Mouse (Mus musculus): Measurements from ENCODE around the gene Chid1.

Gene Chid1

GRCm38 (mm10) chr7:141502556-141502905 lies 37.1 kb downstream of the Chid1 start:
- no peak for DNase-seq (ENCODE audit: low spot score)

GRCm38 (mm10) chr7:141501820-141502555 lies 37.7 kb downstream of the Chid1 start:
- DNase-seq (ENCODE audit: low spot score) = no peak

GRCm38 (mm10) chr7:141497600-141497999 lies 42.1 kb downstream of the Chid1 start:
- DNase-seq (ENCODE audit: low spot score) = no peak

GRCm38 (mm10) chr7:141495940-141496339 lies 43.7 kb downstream of the Chid1 start:
- DNase-seq (ENCODE audit: low spot score) = no peak

- no peak for DNase-seq (ENCODE audit: low spot score)
Observed at GRCm38 (mm10) chr7:141495379-141495778, 44.3 kb downstream of the Chid1 start.

- no peak for DNase-seq (ENCODE audit: low spot score)
Observed at GRCm38 (mm10) chr7:141493729-141494128, 45.9 kb downstream of the Chid1 start.

- DNase-seq (ENCODE audit: low spot score) = no peak
Observed at GRCm38 (mm10) chr7:141492738-141493137, 46.9 kb downstream of the Chid1 start.

GRCm38 (mm10) chr7:141491151-141491550 lies 48.5 kb downstream of the Chid1 start:
- peak; percentile 64 for DNase-seq (ENCODE audit: low spot score)

- no peak for DNase-seq (ENCODE audit: low spot score)
Observed at GRCm38 (mm10) chr7:141487141-141487540, 52.5 kb downstream of the Chid1 start.

- no peak for DNase-seq (ENCODE audit: low spot score)
Observed at GRCm38 (mm10) chr7:141486239-141486638, 53.4 kb downstream of the Chid1 start.

GRCm38 (mm10) chr7:141485606-141486005 lies 54.1 kb downstream of the Chid1 start:
- no peak for DNase-seq (ENCODE audit: low spot score)

GRCm38 (mm10) chr7:141485186-141485585 lies 54.5 kb downstream of the Chid1 start:
- DNase-seq (ENCODE audit: low spot score) = no peak

GRCm38 (mm10) chr7:141484186-141485120 lies 55.2 kb downstream of the Chid1 start:
- no peak for DNase-seq (ENCODE audit: low spot score)

GRCm38 (mm10) chr7:141483114-141483653 lies 56.5 kb downstream of the Chid1 start:
- DNase-seq (ENCODE audit: low spot score) = no peak

GRCm38 (mm10) chr7:141482531-141483024 lies 57.1 kb downstream of the Chid1 start:
- no peak for DNase-seq (ENCODE audit: low spot score)

- peak; percentile 47 for DNase-seq (ENCODE audit: low spot score)
Observed at GRCm38 (mm10) chr7:141481498-141482401, 57.9 kb downstream of the Chid1 start.

- DNase-seq (ENCODE audit: low spot score) = peak; percentile 77
Observed at GRCm38 (mm10) chr7:141480842-141481497, 58.7 kb downstream of the Chid1 start.

GRCm38 (mm10) chr7:141478270-141478748 lies 61.3 kb downstream of the Chid1 start:
- DNase-seq (ENCODE audit: low spot score) = no peak

GRCm38 (mm10) chr7:141477578-141478269 lies 61.9 kb downstream of the Chid1 start:
- no peak for DNase-seq (ENCODE audit: low spot score)

- no peak for DNase-seq (ENCODE audit: low spot score)
Observed at GRCm38 (mm10) chr7:141476981-141477370, 62.7 kb downstream of the Chid1 start.

Measured in c-Kit-positive CD71-positive TER-119-positive erythroid progenitor cells, embryonic 14.5 days (primary cell).